Mouse (Mus musculus) embryo, embryonic 9.5 days (tissue): Measurements from ENCODE around the gene Gnaz.
"Not testable (repeated sequence)": the region's sequence is repeated elsewhere in the genome, so short reads cannot be mapped to it uniquely, and the experiment has no call there.

Experiments
- DNase-seq: peaks from one replicate; pipeline ENCODE4 v3.0.0-alpha.2; 2017; ENCODE audit errors: extremely low spot score

The Gnaz gene

DNA sequence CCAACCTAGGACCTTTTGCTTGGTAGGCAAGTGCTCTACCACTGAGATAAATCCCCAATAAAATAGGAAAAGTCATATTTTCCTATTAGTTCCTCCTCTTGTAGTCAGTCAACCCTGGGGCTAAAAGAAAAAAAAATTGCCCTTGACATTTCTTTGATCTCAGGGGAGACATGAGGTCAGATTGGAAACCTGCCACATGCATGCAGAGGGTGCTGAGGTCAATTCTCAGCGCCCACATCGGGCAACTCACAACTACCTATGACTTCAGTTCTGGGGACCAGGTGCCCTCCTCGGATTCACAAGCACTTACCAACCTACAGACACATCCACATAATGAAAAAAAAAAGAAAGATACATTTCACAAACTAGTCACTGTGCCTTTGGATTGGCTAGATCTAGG lies 63.3 kb downstream of the Gnaz start:
- DNase-seq: no peak

DNA sequence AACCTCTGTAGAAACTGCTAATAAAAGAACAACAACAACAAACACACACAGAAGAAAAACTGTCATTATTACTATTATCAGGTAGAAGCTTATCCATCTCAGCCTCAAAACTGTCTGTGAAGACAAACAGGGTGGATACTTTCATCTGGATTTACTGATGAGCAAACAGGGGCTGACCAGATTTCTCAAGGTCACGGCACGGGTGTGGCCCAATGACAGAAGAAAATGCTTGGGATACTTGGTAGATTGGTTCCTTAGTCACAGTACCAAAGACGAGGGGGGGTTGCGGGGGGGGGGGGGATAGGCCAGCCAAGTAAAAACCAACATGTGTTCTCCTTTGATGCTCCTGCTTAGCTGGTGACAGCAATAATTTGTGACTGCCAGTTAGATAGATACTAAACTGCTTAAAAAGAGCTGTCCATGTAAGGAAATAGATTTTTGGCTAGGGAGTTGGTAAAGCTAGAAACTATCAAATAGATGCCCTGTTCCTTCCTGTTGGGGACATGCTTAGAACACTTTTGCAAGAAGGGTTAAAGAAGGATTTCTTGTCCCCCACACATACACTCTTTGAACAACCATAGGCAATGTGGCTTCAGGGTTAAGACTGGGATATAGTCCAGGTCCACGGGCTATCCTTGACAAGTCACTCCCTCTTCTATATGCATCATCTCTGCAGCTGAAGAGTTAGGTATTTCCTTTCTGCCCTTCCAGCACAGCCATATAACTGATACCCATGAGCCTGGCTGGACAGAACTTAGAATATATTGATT lies 64.6 kb downstream of the Gnaz start:
- no peak for DNase-seq

DNA sequence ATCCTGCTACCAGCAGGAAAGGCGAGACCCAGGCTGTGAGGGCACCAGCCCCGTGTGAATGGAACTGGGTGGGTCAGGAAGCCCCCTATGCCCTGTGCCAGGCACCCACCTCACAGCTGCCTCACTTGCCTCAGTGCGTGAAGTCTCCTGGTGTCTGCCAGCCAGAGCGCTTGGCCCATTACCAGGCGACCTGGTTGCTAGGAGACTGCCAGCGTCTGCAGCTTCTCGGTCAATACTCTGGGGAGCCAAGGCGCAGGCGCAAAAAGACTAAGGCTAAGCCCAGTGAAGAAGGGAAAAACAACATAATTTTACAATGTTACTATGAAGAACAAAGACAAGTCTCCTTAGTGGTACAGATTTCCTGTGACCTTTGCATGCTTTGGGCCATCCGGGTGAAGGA lies 65.4 kb downstream of the Gnaz start, which contains the start of gene Rsph14:
Gene Rsph14 (minus strand): TSS at position 192 of the 400 bp plus-strand sequence.
- DNase-seq: peak; percentile 43

DNA sequence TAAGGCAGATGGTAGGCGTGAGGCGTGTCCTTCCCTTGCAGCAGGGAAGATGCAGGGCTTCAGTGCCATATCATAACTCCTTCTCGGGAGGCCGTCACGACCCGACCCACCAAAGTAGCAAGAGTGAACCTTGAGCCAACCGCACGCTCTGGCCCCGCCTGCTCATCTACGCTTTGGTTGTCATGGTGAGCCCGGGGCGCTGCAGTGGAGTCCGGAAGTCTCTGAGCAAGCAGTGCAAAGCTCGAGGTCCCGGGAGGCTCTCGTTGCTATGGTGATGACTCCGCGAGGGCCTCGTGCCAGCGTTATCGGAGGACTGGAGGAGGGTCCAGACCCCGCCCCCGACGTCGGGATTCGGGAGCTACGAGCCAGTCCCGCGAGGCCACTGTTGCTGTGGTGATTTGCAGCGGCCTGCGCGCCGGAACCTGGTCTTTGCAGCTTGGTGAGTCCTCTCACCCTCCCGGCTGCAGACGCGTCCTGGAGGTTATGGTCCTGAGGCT lies 70.0 kb downstream of the Gnaz start, which contains the start of gene Rab36:
Gene Rab36 (plus strand): TSS at position 176 of the 497 bp plus-strand sequence.
- DNase-seq: peak; percentile 97

DNA sequence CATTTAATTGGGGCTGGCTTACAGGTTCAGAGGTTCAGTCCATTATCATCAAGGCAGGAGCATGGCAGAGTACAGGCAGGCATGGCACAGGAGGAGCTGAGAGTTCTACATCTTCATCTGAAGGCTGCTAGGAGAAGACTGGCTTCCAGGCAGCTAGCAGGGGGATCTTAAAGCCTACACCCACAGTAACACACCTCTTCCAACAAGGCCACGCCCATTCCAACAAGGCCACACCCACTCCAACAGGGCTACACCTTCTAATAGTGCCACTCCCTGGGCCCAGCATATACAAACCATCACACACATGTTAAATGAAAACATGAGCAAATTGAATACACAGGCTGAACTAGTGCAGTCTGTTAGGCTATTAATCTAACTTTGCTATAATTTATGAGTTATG lies 75.1 kb downstream of the Gnaz start:
- DNase-seq: not testable (repeated sequence)

DNA sequence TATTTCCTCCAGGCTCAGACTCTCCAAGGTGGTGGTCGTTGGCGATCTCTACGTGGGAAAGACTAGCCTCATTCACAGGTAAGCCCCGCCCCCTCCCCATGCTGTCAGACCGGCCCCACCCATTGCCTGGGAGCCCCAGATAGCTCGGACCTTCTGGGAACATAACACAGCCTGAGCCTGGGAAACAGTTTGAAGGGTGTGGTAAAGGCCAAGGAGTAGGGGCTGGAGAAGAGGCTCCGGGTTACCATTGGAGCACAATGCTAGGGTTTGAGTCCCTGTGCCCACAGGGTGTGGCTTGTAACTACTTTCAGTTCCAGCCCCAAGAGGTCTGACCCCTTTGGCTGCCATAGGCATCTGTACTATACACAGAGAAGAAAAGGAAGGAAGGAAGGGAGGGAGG lies 77.5 kb downstream of the Gnaz start:
- DNase-seq: no peak

DNA sequence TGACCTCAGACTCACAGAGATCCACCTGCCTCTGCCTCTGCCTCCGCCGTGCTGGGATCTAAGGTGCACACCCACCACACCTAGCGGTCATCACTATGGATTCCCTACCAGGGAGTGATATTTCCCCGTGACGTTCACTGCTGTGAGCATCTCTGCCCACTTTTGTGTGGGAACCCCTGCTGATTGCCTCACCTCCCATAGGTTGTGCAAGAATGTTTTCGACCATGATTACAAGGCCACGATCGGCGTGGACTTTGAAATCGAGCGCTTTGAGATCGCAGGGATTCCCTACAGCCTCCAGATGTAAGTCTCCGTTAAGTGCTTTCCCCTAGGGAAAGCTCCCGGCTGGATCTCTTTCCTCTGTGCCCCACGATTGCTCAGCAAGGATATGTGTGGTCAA lies 78.9 kb downstream of the Gnaz start:
- DNase-seq: no peak

DNA sequence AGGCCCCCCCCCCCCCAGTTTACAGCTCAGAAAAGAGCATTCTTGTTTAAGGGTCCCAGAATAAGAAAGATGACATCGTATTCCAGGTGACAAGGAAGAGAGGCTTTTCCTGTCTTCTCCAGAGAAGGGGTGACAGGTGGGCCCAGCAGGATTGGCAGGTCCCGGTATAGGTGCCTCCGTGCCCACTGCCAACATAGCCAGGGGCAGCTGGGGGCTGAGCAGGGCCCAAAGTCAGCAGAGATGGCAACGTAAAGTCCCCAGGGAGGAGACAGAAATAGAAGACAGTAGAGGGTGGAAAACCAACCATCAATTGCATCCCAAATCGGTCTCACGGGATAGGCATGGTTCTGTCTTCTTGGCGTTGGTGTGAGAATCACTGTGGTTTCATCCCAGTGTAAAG lies 81.7 kb downstream of the Gnaz start:
- DNase-seq: no peak

DNA sequence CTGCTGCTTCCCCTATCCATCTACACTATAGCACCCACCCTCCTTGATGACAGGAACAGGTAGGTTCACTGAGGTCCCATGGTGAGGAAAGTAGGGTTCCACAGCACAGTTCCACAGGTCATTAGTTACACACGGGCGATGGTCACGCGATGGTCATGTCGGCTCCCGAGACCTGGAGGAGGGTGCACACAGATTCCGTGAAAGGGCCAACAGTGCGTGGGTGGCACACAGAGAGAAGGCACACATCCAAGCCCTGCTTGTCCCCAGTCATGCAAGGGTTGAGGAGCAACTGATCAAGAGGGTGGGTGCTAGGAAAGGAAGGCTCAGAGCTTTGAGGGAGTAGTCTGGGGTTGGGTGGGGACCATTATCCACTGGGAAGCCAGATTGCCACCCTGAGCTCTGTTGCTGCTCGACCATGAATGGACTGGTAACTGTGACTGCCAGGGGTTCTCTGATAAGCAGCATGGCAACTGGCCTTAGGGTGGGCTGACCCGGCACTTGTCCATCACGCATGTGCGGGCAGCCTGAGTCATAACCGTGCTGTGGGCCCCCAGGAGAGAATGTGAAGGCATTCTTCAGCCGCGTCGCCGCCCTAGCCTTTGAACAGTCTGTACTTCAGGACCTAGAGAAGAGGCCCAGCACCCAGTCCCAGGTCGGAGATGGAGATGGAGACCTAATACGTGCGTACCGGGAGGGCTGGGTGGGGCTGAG lies 84.5 kb downstream of the Gnaz start:
- DNase-seq: no peak

DNA sequence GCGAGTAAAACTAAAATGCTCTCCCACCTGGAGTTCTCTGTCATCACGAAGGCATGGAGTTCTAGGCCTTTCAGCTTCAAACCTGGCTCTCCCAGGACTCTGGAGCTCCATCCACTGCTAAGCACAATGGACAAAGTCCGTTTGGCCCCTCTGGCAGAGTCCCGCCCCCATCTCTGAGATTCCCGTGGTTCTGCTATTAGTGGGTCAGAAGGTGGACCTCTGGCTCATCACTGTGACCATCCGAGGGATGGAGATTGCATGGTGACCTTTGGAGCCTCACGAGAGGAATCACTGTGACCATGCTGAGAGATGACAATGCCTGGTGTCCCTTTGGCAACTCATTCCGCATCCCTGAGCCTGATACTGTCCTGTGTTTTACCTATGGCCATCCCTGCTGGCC lies 85.9 kb downstream of the Gnaz start:
- no peak for DNase-seq

DNA sequence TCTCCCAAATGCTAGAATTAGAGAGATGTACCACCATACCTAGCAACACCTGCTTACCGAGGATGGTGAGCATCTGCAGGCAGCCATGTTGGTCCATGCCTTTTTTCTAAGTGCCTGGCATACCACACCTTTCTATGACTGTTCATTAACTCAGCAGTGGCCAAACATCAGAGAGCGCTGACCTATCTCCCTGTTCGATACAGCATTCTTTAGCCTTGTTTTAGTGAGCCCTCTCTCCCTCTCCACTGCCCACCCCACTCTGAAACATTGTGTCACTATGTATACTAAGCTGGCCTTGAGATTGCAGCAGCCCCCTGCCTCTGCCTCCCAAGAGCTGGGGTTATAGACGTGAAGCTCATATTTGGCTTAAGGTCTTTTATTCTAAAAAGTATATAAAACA lies 86.7 kb downstream of the Gnaz start:
- no peak for DNase-seq

DNA sequence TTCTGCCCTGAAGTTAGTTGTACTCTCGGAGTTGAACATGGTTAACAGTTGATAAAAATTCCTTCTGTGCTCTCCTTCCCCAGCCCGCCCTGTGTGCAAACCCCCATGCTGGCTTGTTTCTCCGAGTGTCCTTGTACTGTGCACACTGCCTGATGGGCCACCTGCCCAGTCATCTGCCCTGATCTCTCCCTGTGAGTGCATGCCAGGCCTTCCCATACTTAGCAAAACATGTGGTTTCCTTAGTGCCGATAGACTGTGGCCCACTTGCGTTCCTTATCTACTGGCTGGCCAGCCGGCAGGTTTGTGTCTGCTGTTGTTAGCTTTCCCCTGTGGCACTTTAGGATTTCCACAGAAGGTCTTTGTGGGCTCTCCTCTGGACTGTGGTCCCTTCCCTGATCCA lies 87.1 kb downstream of the Gnaz start:
- DNase-seq: no peak

DNA sequence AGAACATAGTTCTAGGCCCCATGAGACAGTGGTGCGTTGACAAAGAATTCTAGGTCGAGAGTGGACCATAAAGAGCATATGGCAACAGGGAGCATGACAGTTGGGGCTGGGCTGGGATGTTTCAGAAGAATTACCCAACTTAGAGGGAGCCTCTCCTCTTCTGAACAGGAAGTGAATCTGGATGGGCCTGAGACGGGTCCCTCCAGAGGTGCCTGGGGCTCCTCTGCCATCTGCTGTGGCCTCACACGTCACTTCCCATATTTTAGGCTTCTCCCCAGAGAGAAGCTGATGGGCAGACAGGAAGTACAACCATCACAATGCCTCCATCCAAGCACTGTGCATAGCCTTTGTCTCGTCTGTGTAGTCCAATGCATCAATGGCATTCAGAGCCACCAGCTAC lies 88.7 kb downstream of the Gnaz start:
- DNase-seq: no peak

DNA sequence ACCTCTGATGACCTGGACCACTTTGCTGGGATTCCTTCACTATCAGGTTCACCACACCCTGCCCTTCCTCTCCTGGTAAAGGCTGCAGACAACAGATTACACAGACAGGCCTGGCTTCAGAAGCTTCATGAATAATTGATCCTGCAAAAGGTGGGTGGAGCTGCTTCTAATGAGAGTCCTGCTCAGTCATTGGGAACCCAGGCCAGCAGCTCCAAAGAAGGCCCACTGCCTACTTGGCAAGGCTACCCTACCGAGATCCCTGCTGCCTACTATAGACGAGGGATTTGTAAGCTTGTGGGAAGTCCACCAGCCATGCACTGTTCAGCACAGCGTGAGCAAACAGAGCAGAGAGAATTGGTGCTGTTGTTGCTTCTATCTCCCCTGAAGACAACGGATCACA lies 89.3 kb downstream of the Gnaz start:
- DNase-seq: no peak

DNA sequence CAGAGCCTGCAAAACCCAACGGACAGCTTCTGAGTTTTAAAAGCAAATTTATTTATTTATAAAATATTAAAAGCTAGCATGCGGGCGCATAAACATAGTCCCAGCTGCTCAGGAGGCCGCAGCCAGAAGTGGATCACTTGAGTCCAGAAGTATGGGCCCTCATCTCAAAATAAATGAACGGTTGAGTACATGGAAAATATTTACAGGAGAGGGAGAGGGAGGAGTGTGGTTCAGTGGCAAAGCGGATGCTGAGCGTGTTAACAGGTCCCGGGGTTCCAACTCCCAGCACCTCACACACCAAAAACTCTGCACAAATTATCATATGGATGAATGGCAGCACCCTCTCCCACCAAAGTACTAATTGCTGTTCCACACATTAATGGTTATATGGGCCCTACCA lies 91.4 kb downstream of the Gnaz start:
- no peak for DNase-seq

DNA sequence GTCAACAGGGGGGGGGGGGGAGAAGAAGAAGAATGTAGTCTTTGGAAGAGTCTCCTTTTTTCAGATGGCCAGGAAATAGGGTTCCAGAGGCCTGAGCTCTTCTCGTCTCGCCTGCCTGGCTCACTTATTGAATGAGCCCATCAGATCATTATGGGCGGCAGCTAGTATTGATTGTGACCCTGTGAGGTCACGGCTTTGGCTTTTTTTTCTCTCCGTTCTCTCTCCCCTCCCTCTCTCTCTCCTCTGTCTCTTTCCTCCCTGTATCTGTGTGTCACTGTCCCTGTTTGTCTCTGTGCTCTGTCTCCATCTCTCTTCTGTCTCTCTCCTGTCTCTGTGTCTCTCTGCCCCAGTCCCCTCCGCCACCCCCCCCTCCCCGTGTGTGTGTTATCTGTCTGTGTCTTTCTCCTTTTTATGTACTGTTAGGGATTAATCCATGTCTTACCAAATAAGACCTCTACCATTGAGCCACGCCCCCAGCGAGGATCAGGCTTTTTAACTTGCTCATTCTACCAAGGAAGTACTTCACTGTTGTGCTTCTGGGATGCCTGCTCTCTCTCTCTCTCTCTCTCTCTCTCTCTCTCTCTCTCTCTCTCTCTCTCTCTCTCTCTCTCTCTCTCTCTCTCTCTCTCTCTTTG lies 91.9 kb downstream of the Gnaz start:
- peak; percentile 42 for DNase-seq

DNA sequence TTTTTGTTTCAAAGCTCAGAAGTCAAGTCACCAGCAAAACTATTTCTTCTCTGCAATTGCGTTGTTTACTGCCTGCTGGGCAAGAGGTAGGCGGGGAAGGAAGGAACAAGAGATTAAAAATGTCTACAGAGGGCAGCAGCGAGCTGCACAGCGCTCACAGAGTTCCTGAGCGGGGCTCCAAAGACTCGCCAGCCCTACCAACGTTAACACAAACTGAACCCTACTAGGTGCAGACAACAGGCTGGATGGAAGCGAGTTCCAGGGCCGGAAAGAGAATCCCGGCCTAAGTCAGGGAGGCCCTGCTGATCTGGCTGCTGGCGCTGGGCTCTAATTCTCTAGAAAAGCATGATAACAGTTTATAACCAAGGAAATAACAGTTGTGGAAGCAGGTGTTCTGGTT lies 92.4 kb downstream of the Gnaz start:
- DNase-seq: peak; percentile 75

DNA sequence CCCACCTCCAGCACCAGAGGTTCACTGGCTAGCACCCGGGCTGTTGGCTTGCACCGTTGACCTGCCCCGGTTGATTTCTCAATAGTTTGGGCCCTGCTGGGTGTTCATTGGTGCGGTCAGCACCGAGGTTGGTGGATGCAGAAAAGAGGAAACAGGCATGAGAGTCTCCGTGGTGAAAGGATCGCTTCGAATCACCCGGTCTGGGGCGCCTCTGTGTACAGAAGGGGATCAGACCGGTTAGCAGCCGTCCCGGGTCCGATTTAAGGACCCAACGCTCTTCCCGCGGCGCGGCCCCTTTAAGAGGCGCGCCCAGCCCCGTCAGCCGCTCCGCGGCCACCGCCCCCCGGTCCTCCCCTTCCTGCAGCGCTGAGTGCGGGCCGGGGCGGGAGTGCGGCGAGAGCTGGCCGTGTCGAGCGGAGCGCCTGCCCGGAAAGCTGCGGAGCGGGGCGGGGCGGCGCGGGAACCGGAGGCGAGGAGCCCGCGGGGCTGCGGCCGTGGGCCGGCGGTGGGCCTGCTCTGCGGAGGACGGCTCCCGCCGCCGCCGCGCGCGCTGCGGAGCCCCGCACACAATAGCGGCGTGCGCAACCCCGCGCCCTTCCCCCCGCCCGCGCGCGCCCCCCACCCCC lies 93.4 kb downstream of the Gnaz start, which contains the start of gene Bcr:
Gene Bcr (plus strand): TSS at position 376 of the 626 bp plus-strand sequence.
- DNase-seq: peak; percentile 78

DNA sequence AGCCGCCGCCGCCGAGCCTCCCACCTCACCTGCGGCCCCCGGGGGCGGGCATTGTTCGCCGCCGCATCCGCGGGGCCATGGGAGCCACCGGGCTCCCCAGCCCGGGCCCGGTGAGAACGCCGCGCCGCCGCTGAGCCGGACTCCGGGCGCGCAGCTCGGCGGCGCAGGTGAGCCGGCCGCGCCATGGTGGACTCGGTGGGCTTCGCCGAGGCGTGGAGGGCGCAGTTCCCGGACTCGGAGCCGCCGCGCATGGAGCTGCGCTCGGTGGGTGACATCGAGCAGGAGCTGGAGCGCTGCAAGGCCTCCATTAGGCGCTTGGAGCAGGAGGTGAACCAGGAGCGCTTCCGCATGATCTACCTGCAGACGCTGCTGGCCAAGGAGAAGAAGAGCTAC lies 93.9 kb downstream of the Gnaz start:
- DNase-seq: peak; percentile 49

DNA sequence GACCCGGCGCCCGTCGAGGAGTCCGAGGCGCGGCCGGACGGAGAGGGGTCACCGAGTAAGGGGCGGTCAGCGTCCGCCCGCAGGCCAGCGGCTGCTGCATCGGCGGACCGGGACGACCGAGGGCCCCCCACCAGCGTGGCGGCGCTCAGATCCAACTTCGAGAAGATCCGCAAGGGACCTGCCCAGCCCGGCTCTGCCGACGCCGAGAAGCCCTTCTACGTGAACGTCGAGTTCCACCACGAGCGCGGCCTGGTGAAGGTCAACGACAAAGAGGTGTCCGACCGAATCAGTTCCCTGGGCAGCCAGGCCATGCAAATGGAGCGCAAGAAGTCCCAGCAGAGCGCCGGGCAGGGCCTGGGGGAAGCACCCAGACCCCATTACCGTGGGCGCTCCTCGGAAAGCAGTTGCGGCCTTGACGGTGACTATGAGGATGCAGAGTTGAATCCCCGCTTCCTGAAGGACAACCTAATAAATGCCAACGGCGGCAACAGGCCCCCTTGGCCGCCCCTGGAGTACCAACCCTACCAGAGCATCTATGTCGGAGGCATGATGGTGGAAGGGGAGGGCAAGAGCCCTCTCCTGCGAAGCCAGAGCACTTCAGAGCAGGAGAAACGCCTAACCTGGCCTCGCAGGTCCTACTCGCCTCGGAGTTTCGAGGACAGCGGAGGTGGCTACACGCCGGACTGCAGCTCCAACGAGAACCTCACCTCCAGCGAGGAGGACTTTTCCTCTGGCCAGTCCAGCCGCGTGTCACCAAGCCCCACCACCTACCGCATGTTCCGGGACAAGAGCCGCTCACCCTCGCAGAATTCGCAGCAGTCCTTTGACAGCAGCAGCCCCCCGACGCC lies 94.6 kb downstream of the Gnaz start:
- peak; percentile 54 for DNase-seq

DNA sequence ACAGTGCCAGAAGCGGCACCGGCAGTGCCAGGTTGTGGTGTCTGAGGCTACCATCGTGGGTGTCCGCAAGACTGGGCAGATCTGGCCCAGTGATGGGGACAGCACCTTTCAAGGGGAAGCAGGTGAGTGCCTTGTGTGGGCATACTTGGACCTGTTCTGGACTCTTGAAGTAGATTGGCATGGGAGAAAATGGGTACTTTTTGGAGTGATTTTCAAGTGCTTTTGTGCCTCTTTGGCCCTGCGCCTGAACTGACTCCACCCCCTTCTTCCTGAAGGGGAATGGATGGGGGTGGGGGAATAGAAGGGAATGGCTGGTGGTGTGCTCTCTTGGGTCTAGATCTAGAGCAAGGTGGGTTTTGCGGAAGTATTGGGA lies 95.2 kb downstream of the Gnaz start:
- DNase-seq: no peak
